Comparison of ENCODE assay signal across 24 mouse cellular contexts in genomic region chr2:134846555-134846954, GRCm38 (mm10).
A peak's percentile ranks its signal among the peaks of the same experiment; 100 is the strongest.
DNase-seq lines count a peak whose midpoint lies in the region; TF ChIP-seq lines count a peak whose summit lies in the region.
"Had no signal": no experiment of that assay in that cellular context is flagged by ENCODE, and none has a peak within 500 bp of the region (broad histone marks: within the 10 kb centered on the region; RNA-seq: fewer than 3 reads in every experiment).

No protein-coding gene starts in this region.

- DNase-seq in left cerebral cortex, adult 11 months (ENCODE audit: low spot score), result peak; percentile 74
- no peak for DNase-seq in left cerebral cortex, postnatal 4 days
- DNase-seq in frontal cortex, postnatal 36 days (ENCODE audit: low spot score in 2 of 2), result peak; percentile 55 to 91
- DNase-seq in left cerebral cortex, adult 2 months (ENCODE audit: extremely low spot score in 1 of 2, low spot score in 2 of 2), result peak; percentile 37 to 41
- peak; percentile 37 for DNase-seq in right cerebral cortex, postnatal 25 days
- no peak for DNase-seq in heart, adult 11 months
- no peak for DNase-seq in embryo, embryonic 9.5 days (ENCODE audit: extremely low spot score)
- DNase-seq: adrenal gland, adult 2 months; B cell, adult 2 months; cerebellum, adult 11-12 months; cerebellum, postnatal 25 days; embryo, embryonic 11 days; gastrocnemius, postnatal 14 days; heart, adult 2 months; kidney, adult 11 months; kidney, postnatal 4 days; liver; thymus, postnatal 36 days had no signal

- intact Hi-C loops in left cerebral cortex, postnatal 4 days (cut with DNase I), result no loop called here
- intact Hi-C loops in left cerebral cortex, adult 2 months (cut with DNase I), result loop anchor here (1.0 to 5.0 kb wide), 5 partner anchors 51 to 432 kb away; no protein-coding TSS in a partner anchor

- no peak for TF ChIP-seq CTCF in left cerebral cortex, adult 2 months (IDR thresholded peaks at IDR 0.05)

- no peak overlapping the region for H3K4me3 ChIP-seq in left cerebral cortex, adult 2 months
- H3K4me3 ChIP-seq: forebrain, embryonic 13.5 days; heart, adult 2 months; hindbrain, embryonic 13.5 days; limb, embryonic 10.5 days; midbrain, embryonic 15.5 days; neural tube, embryonic 12.5 days had no signal

- H3K27ac ChIP-seq in left cerebral cortex, adult 2 months, result peak overlapping the region; percentile 66
- H3K27ac ChIP-seq: forebrain, embryonic 13.5 days; heart, adult 2 months; hindbrain, embryonic 13.5 days; limb, embryonic 10.5 days; macrophage; midbrain, embryonic 15.5 days; neural tube, embryonic 12.5 days had no signal

Comparison
In these comparisons a context has a peak if more than half of its experiments do, and no peak if none do; other contexts are left out.
1. DNase-seq: peak in left cerebral cortex, adult 11 months (single experiment), frontal cortex, postnatal 36 days (2 of 2), left cerebral cortex, adult 2 months (2 of 2) and right cerebral cortex, postnatal 25 days (single experiment); none in left cerebral cortex, postnatal 4 days (single experiment), heart, adult 11 months (single experiment) and embryo, embryonic 9.5 days (single experiment).